Comparison of ENCODE assay signal across 25 mouse cellular contexts in the genomic region with DNA sequence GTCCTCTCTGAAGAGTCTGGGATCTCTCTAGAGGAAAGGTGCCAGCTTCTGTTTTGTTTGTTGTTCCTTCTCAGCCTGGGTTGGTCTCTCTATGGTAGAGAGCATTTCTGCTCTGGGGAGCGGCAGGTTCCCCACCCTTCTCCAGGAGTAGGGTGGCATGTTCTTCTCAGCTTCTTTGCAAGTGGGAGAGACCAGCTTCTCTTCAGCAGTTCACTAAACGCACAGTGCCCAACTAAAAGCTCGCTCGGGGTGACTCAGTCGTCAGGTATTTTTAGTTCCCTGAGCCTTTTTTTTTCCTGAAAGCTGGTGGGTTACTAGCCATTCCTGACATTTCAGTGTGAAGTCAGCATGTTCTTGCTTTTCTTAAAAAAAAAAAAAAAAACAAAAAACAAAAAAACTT. TPM values are rescaled to one million over a fixed set of nuclear protein-coding genes. Genes with fewer than 3 reads are reported as not detected.
DNase-seq lines count a peak whose midpoint lies in the region; ATAC-seq and TF ChIP-seq lines count a peak whose summit lies in the region.
"Had no signal": no experiment of that assay in that cellular context is flagged by ENCODE, and none has a peak within 500 bp of the region (broad histone marks: within the 10 kb centered on the region; RNA-seq: fewer than 3 reads in every experiment).

No protein-coding gene starts in this region.

- H3K9ac ChIP-seq in lung, embryonic 16.5 days (ENCODE audit: low read length): no peak overlapping the region
- H3K9ac ChIP-seq in stomach, embryonic 16.5 days (ENCODE audit: low read length): no peak overlapping the region
- H3K9ac ChIP-seq: hindbrain, embryonic 14.5 days; liver, embryonic 15.5 days; midbrain, embryonic 13.5 days; neural tube, embryonic 12.5 days had no signal

- H3K27ac ChIP-seq in lung, embryonic 16.5 days (ENCODE audit: low read length): peak overlapping the region; percentile 62
- H3K27ac ChIP-seq in stomach, embryonic 16.5 days (ENCODE audit: low read length): peak overlapping the region; percentile 58; the same call in 1 of the 2 replicates
- H3K27ac ChIP-seq: hindbrain, embryonic 14.5 days; limb, embryonic 10.5 days; liver, embryonic 15.5 days; midbrain, embryonic 13.5 days; neural tube, embryonic 12.5 days had no signal

- no peak for TF ChIP-seq CTCF in lung, adult 2 months (IDR thresholded peaks at IDR 0.05; ENCODE audit: insufficient read depth, low read length)

- no peak for DNase-seq in frontal cortex, postnatal 25 days (ENCODE audit: low spot score in 2 of 2)
- no peak for DNase-seq in lung, adult 2 months
- peak; percentile 56 for DNase-seq in Muller cell, postnatal 12 days (ENCODE audit: inconsistent ontology term)
- DNase-seq in embryo, embryonic 9.5 days (ENCODE audit: extremely low spot score): no peak
- no peak for DNase-seq in natural killer cell, adult 2 months (ENCODE audit: low spot score in 2 of 2)
- DNase-seq: adrenal gland, postnatal 10 days; cerebellum, adult 8-10 months; cerebellum, postnatal 36 days; embryo, embryonic 11 days; kidney, adult 18-20 months; kidney, postnatal 4 days; liver had no signal

- no peak overlapping the region for H3K4me3 ChIP-seq in lung, embryonic 16.5 days (ENCODE audit: low read length)
- H3K4me3 ChIP-seq in lung, adult 2 months (replicated peaks; ENCODE audit: extremely low read depth, low read depth, low read length): no peak overlapping the region
- no peak overlapping the region for H3K4me3 ChIP-seq in stomach, embryonic 16.5 days (replicated peaks; ENCODE audit: low read length)
- H3K4me3 ChIP-seq: limb, embryonic 10.5 days; liver, embryonic 15.5 days; midbrain, embryonic 13.5 days; neural tube, embryonic 12.5 days had no signal

- no peak overlapping the region for H3K4me2 ChIP-seq in lung, embryonic 16.5 days (ENCODE audit: low read depth, low read length)
- H3K4me2 ChIP-seq in stomach, embryonic 16.5 days (ENCODE audit: low read depth, low read length): no peak overlapping the region
- H3K4me2 ChIP-seq: hindbrain, embryonic 14.5 days; liver, embryonic 15.5 days; midbrain, embryonic 13.5 days; neural tube, embryonic 12.5 days had no signal

- ATAC-seq in frontal cortex, adult (ENCODE audit: low TSS enrichment): peak; percentile 64
- 0 out of 2 replicates have a peak, but pooled peaks have one; percentile 12 for ATAC-seq in lung, embryonic 16.5 days (ENCODE audit: low read depth)
- ATAC-seq in stomach, embryonic 16.5 days (ENCODE audit: insufficient read depth, low FRiP score): 0 out of 2 replicates have a peak, but pooled peaks have one; percentile 48
- ATAC-seq: activated CD4-positive, CD25-positive, alpha-beta regulatory T cell, adult 4 months; forebrain, embryonic 16.5 days; inflammation-experienced regulatory T-cells, adult 6 months; midbrain, embryonic 13.5 days had no signal

- TF ChIP-seq POLR2A in lung, adult 2 months (IDR thresholded peaks at IDR 0.05; ENCODE audit: borderline replicate concordance, extremely low read depth, low read depth, low read length): no peak

- no peaks in the 10 kb centered on the region for H3K9me3 ChIP-seq in lung, embryonic 16.5 days (ENCODE audit: control insufficient read depth, low read length)
- H3K9me3 ChIP-seq in stomach, embryonic 16.5 days (replicated peaks; ENCODE audit: control insufficient read depth, low read length): no peaks in the 10 kb centered on the region
- H3K9me3 ChIP-seq: G1E; limb, embryonic 10.5 days; liver, embryonic 15.5 days; megakaryocyte, embryonic 14.5 days; midbrain, embryonic 13.5 days; neural tube, embryonic 12.5 days had no signal

- peaks cover 43% of the 10 kb centered on the region for H3K4me1 ChIP-seq in lung, embryonic 16.5 days (replicated peaks; ENCODE audit: control insufficient read depth, insufficient read depth, low read length)
- peaks cover 35% of the 10 kb centered on the region for H3K4me1 ChIP-seq in lung, adult 2 months (ENCODE audit: control insufficient read depth, insufficient read depth, low read length)
- peaks cover 14% of the 10 kb centered on the region for H3K4me1 ChIP-seq in stomach, embryonic 16.5 days (ENCODE audit: control insufficient read depth, insufficient read depth, low read length)

- 58% methylated on average over 5 of the region's 5 CpGs for WGBS in lung, embryonic 16.5 days
- 61% methylated on average over 5 of the region's 5 CpGs for WGBS in lung, adult 2 months
- WGBS in stomach, embryonic 16.5 days: 81% methylated on average over 5 of the region's 5 CpGs

- H3K27me3 ChIP-seq in lung, embryonic 16.5 days (ENCODE audit: control insufficient read depth, insufficient read depth, low read depth, low read length): no peaks in the 10 kb centered on the region
- H3K27me3 ChIP-seq in stomach, embryonic 16.5 days (ENCODE audit: control insufficient read depth, insufficient read depth, low read length): no peaks in the 10 kb centered on the region
- H3K27me3 ChIP-seq: liver, embryonic 15.5 days; megakaryocyte, embryonic 14.5 days; midbrain, embryonic 13.5 days; neural tube, embryonic 12.5 days had no signal

- no peaks in the 10 kb centered on the region for H3K36me3 ChIP-seq in lung, embryonic 16.5 days (ENCODE audit: control insufficient read depth, insufficient read depth, low read length)
- H3K36me3 ChIP-seq in stomach, embryonic 16.5 days (ENCODE audit: control insufficient read depth, insufficient read depth, low read length): no peaks in the 10 kb centered on the region
- H3K36me3 ChIP-seq: midbrain, embryonic 13.5 days; neural tube, embryonic 12.5 days had no signal

RNA-seq across cellular contexts. Expression of gene Abhd2, which starts 15.4 kb away (rescaled TPM):
- polyA plus RNA-seq in lung, embryonic 16.5 days (2015; fragmentation: Nextera tagmentation; extraction: Ambion mirVana): 22.8 and 24.9 TPM in 2 replicates
- polyA plus RNA-seq in lung, adult 2 months (2012; rRNA removed): 53.1 and 64.0 TPM in 2 replicates
- 13.8 and 15.7 TPM in 2 replicates for polyA plus RNA-seq in stomach, embryonic 16.5 days (2015; fragmentation: Nextera tagmentation; extraction: Ambion mirVana)

Comparison
In these comparisons a context has a peak if more than half of its experiments do, and no peak if none do; other contexts are left out.
1. ATAC-seq: peak in every context shown above with its lines; median percentile 64 in frontal cortex, adult; 48 in stomach, embryonic 16.5 days; 12 in lung, embryonic 16.5 days.